Mouse (Mus musculus) forebrain, embryonic 11.5 days (tissue): ENCODE measurements around the gene Nod2. TPM values are rescaled to one million over a fixed set of nuclear protein-coding genes. Genes with fewer than 3 reads are reported as not detected.

ENCODE experiments used
- ATAC-seq: fragments of 200-750 bp; cut with Nextera tagmentation; replicated peaks from 2 replicates; pipeline ENCODE4 v1.8.0; 2017; ENCODE audit warnings: moderate TSS enrichment; ENCODE audit not compliant: low FRiP score
- DNase-seq: peaks from one replicate; pipeline ENCODE4 v3.0.0-alpha.2; 2017; ENCODE audit warnings: low spot score
- H3K27ac ChIP-seq: fragments of 300-500 bp; sonication (generic); 2 replicates; pipeline ENCODE4 v1.5.1; 2014; ENCODE audit warnings: low read depth, low read length
- H3K27me3 ChIP-seq: fragments of 300-500 bp; sonication (generic); 2 replicates; pipeline ENCODE4 v1.6.1; 2014; ENCODE audit warnings: mild to moderate bottlenecking, low read length, mixed read lengths; ENCODE audit not compliant: control insufficient read depth, insufficient read depth
- H3K36me3 ChIP-seq: fragments of 300-500 bp; sonication (generic); 2 replicates; pipeline ENCODE4 v1.6.1; 2014; ENCODE audit warnings: mild to moderate bottlenecking, low read length, moderate library complexity, mixed read lengths; ENCODE audit not compliant: control insufficient read depth, insufficient read depth
- H3K4me1 ChIP-seq: fragments of 300-500 bp; sonication (generic); replicated peaks from 2 replicates; pipeline ENCODE4 v1.6.1; 2014; ENCODE audit warnings: low read length, mixed read lengths; ENCODE audit not compliant: control insufficient read depth, insufficient read depth
- H3K4me2 ChIP-seq: fragments of 300-500 bp; sonication (generic); 2 replicates; pipeline ENCODE4 v1.6.1; 2014; ENCODE audit warnings: low read depth, mild to moderate bottlenecking, low read length, moderate library complexity, mixed read lengths; ENCODE audit not compliant: severe bottlenecking
- H3K4me3 ChIP-seq: fragments of 300-500 bp; sonication (generic); 2 replicates; pipeline ENCODE4 v1.5.1; 2014; ENCODE audit warnings: low read depth, low read length
- H3K9ac ChIP-seq: fragments of 300-500 bp; sonication (generic); 2 replicates; pipeline ENCODE4 v1.6.1; 2014; ENCODE audit warnings: low read length
- H3K9me3 ChIP-seq: fragments of 300-500 bp; sonication (generic); 2 replicates; pipeline ENCODE4 v1.6.1; 2016; ENCODE audit warnings: low read length, mixed read lengths; ENCODE audit not compliant: control insufficient read depth
- whole genome bisulfite sequencing: fragments of 180-500 bp; shearing (Covaris S2); extraction: QIAGEN DNeasy Blood & Tissue Kit; methylation state at CpG from one replicate; pipeline ENCODE4 v1.1.7; 2014; 5-methylcytosine and 5-hydroxymethylcytosine counted together
- polyA plus RNA-seq: library from polyadenylated mRNA; unstranded; fragments of >200 nt; fragmentation: Nextera tagmentation; extraction: Ambion mirVana; gene quantifications from 2 replicates; pipeline ENCODE4 v1.2.1, GENCODE M21; 2014

Nod2 gene
- polyA plus RNA-seq, 1 experiment from 2014 or later, result 0.13 TPM

- no peak overlapping the region for H3K4me2 ChIP-seq
- H3K27ac ChIP-seq, result no peak overlapping the region
- ATAC-seq, result no peak
- H3K27me3 ChIP-seq, result no peaks in the 10 kb centered on the region
- no peaks in the 10 kb centered on the region for H3K36me3 ChIP-seq
- DNase-seq, result peak; percentile 24
- no peaks in the 10 kb centered on the region for H3K9me3 ChIP-seq
- no peak overlapping the region for H3K9ac ChIP-seq
- 84% methylated on average over 8 of the region's 8 CpGs for WGBS
- H3K4me1 ChIP-seq, result no peaks in the 10 kb centered on the region
- H3K4me3 ChIP-seq, result no peak overlapping the region
Observed at GRCm38 (mm10) chr8:88677071-88677470, 30.0 kb downstream of the Nod2 start.

- Histone ChIP-seq H3K9me3 (no peaks in the 10 kb centered on the region), H3K27ac (no peak overlapping the region), H3K4me1 (no peaks in the 10 kb centered on the region), H3K4me2 (no peak overlapping the region), H3K4me3 (no peak overlapping the region), H3K27me3 (no peaks in the 10 kb centered on the region), H3K36me3 (no peaks in the 10 kb centered on the region), H3K9ac (no peak overlapping the region)
- WGBS, result 92% methylated on average over 2 of the region's 2 CpGs
- DNase-seq (no peak), ATAC-seq (no peak)
Observed at GRCm38 (mm10) chr8:88680566-88680965, 33.5 kb downstream of the Nod2 start.

GRCm38 (mm10) chr8:88681046-88681445 is 33.9 kb downstream of the Nod2 start:
- no peaks in the 10 kb centered on the region for H3K36me3 ChIP-seq
- H3K27ac ChIP-seq, result no peak overlapping the region
- WGBS, result 93% methylated on average over 8 of the region's 8 CpGs
- H3K4me2 ChIP-seq, result no peak overlapping the region
- no peaks in the 10 kb centered on the region for H3K27me3 ChIP-seq
- ATAC-seq (no peak), DNase-seq (no peak)
- no peaks in the 10 kb centered on the region for H3K9me3 ChIP-seq
- H3K4me1 ChIP-seq, result no peaks in the 10 kb centered on the region
- no peak overlapping the region for H3K9ac ChIP-seq
- H3K4me3 ChIP-seq, result no peak overlapping the region

- 95% methylated on average over 7 of the region's 7 CpGs for WGBS
- H3K27ac ChIP-seq, result no peak overlapping the region
- no peak overlapping the region for H3K9ac ChIP-seq
- DNase-seq (no peak), ATAC-seq (no peak)
- H3K4me3 ChIP-seq, result no peak overlapping the region
- no peak overlapping the region for H3K4me2 ChIP-seq
- no peaks in the 10 kb centered on the region for H3K9me3 ChIP-seq
- no peaks in the 10 kb centered on the region for H3K27me3 ChIP-seq
- no peaks in the 10 kb centered on the region for H3K36me3 ChIP-seq
- H3K4me1 ChIP-seq, result no peaks in the 10 kb centered on the region
Observed at GRCm38 (mm10) chr8:88683656-88684289, 36.7 kb downstream of the Nod2 start.

GRCm38 (mm10) chr8:88686226-88686905 is 39.3 kb downstream of the Nod2 start:
- H3K4me1 ChIP-seq, result no peaks in the 10 kb centered on the region
- no peak overlapping the region for H3K9ac ChIP-seq
- no peak for DNase-seq
- 74% methylated on average over 9 of the region's 9 CpGs for WGBS
- no peaks in the 10 kb centered on the region for H3K9me3 ChIP-seq
- no peaks in the 10 kb centered on the region for H3K36me3 ChIP-seq
- no peak for ATAC-seq
- no peak overlapping the region for H3K4me3 ChIP-seq
- no peak overlapping the region for H3K4me2 ChIP-seq
- H3K27ac ChIP-seq, result no peak overlapping the region
- no peaks in the 10 kb centered on the region for H3K27me3 ChIP-seq

- Histone ChIP-seq H3K4me1 (no peaks in the 10 kb centered on the region), H3K9ac (no peak overlapping the region), H3K9me3 (no peaks in the 10 kb centered on the region), H3K4me2 (no peak overlapping the region), H3K36me3 (no peaks in the 10 kb centered on the region), H3K27me3 (no peaks in the 10 kb centered on the region), H3K4me3 (no peak overlapping the region), H3K27ac (no peak overlapping the region)
- DNase-seq, result no peak
- no peak for ATAC-seq
- 87% methylated on average over 8 of the region's 8 CpGs for WGBS
Observed at GRCm38 (mm10) chr8:88686906-88687235, 39.8 kb downstream of the Nod2 start.

- DNase-seq, result no peak
Observed at GRCm38 (mm10) chr8:88689151-88689550, 42.0 kb downstream of the Nod2 start.

GRCm38 (mm10) chr8:88689891-88690290 is 42.8 kb downstream of the Nod2 start:
- ATAC-seq (no peak), DNase-seq (no peak)
- Histone ChIP-seq H3K27ac (no peak overlapping the region), H3K36me3 (no peaks in the 10 kb centered on the region), H3K4me3 (no peak overlapping the region), H3K4me1 (no peaks in the 10 kb centered on the region), H3K9ac (no peak overlapping the region), H3K4me2 (no peak overlapping the region), H3K27me3 (no peaks in the 10 kb centered on the region), H3K9me3 (no peaks in the 10 kb centered on the region)
- 85% methylated on average over 6 of the region's 6 CpGs for WGBS

More at GRCm38 (mm10) chr8:88689151-88689550, 42.0 kb downstream of the Nod2 start:
- Histone ChIP-seq H3K9ac (no peak overlapping the region), H3K27ac (no peak overlapping the region), H3K4me1 (no peaks in the 10 kb centered on the region), H3K36me3 (no peaks in the 10 kb centered on the region), H3K27me3 (no peaks in the 10 kb centered on the region), H3K4me3 (no peak overlapping the region), H3K4me2 (no peak overlapping the region), H3K9me3 (no peaks in the 10 kb centered on the region)
- ATAC-seq, result no peak
- 83% methylated on average over 6 of the region's 6 CpGs for WGBS
